Mouse (Mus musculus) frontal cortex, postnatal 36 days (tissue): ENCODE data around the gene Cfap44.

Experiments
- DNase-seq, 2 experiments: peaks; one replicate each; pipeline ENCODE4 v3.0.0; 2022; ENCODE audit warnings: low spot score in 2 of 2

Cfap44 gene

GRCm38 (mm10) chr16:44530829-44531228 lies 136.2 kb downstream of the Cfap44 start:
- no peak for DNase-seq

- DNase-seq, result no peak
Observed at GRCm38 (mm10) chr16:44531239-44531797, 136.7 kb downstream of the Cfap44 start.
